10 mouse cellular contexts compared by ENCODE assay signal in genomic region chr6:54508256-54508793, GRCm38 (mm10). TPM values are rescaled to one million over a fixed set of nuclear protein-coding genes. Genes with fewer than 3 reads are reported as not detected.
DNase-seq lines count a peak whose midpoint lies in the region; ATAC-seq and TF ChIP-seq lines count a peak whose summit lies in the region.
"Had no signal": no experiment of that assay in that cellular context is flagged by ENCODE, and none has a peak within 500 bp of the region (broad histone marks: within the 10 kb centered on the region; RNA-seq: fewer than 3 reads in every experiment).

No protein-coding gene starts in this region.

- peak overlapping the region; percentile 23; the same call in 1 of the 2 replicates for H3K27ac ChIP-seq in kidney, embryonic 15.5 days
- H3K27ac ChIP-seq in embryonic facial prominence, embryonic 14.5 days (replicated peaks; ENCODE audit: low read depth, low read length), result peak overlapping the region; percentile 63
- H3K27ac ChIP-seq in hindbrain, embryonic 15.5 days (replicated peaks), result peak overlapping the region; percentile 83
- peak overlapping the region; percentile 53 for H3K27ac ChIP-seq in midbrain, embryonic 16.5 days (ENCODE audit: low read length)
- no peak overlapping the region for H3K27ac ChIP-seq in thymus, adult 2 months (ENCODE audit: control insufficient read depth, insufficient read depth, low read length)

- no peaks in the 10 kb centered on the region for H3K9me3 ChIP-seq in kidney, embryonic 15.5 days (replicated peaks)
- H3K9me3 ChIP-seq in embryonic facial prominence, embryonic 14.5 days (ENCODE audit: control insufficient read depth, low read length), result no peaks in the 10 kb centered on the region
- H3K9me3 ChIP-seq in hindbrain, embryonic 15.5 days, result no peaks in the 10 kb centered on the region
- H3K9me3 ChIP-seq in midbrain, embryonic 16.5 days (replicated peaks; ENCODE audit: control insufficient read depth, low read length, poor library complexity, severe bottlenecking), result no peaks in the 10 kb centered on the region

- ATAC-seq in kidney, embryonic 15.5 days (replicated peaks; ENCODE audit: low FRiP score), result peak; percentile 50
- ATAC-seq in embryonic facial prominence, embryonic 14.5 days (ENCODE audit: low read depth), result peak; percentile 71
- ATAC-seq in hindbrain, embryonic 15.5 days (ENCODE audit: low FRiP score, low read depth), result peak; percentile 74
- peak; percentile 68 for ATAC-seq in midbrain, embryonic 16.5 days
- ATAC-seq in activated CD4-positive, CD25-positive, alpha-beta regulatory T cell, adult 4 months, result no peak

- H3K27me3 ChIP-seq in kidney, embryonic 15.5 days, result no peaks in the 10 kb centered on the region
- no peaks in the 10 kb centered on the region for H3K27me3 ChIP-seq in embryonic facial prominence, embryonic 14.5 days (replicated peaks; ENCODE audit: control insufficient read depth, insufficient read depth, low read length)
- no peaks in the 10 kb centered on the region for H3K27me3 ChIP-seq in hindbrain, embryonic 15.5 days
- H3K27me3 ChIP-seq in midbrain, embryonic 16.5 days (ENCODE audit: control insufficient read depth, insufficient read depth, low read depth, low read length), result no peaks in the 10 kb centered on the region
- H3K27me3 ChIP-seq in thymus, adult 2 months (ENCODE audit: control insufficient read depth, insufficient read depth, low read length), result no peaks in the 10 kb centered on the region

- TF ChIP-seq POLR2A in thymus, adult 2 months (IDR thresholded peaks at IDR 0.05; ENCODE audit: control insufficient read depth, extremely low read depth, insufficient read depth, low read length, poor library complexity), result no peak

- no peak for DNase-seq in kidney, adult 11 months
- peak; percentile 61 for DNase-seq in embryonic facial prominence, embryonic 14.5 days (ENCODE audit: low spot score)
- no peak for DNase-seq in thymus, adult 2 months
- no peak for DNase-seq in thymus, postnatal 4 days
- DNase-seq: kidney, adult 9 months; lung, postnatal 4 days had no signal

- WGBS in kidney, embryonic 15.5 days, result 42% methylated on average over 6 of the region's 6 CpGs
- 30% methylated on average over 6 of the region's 6 CpGs for whole genome bisulfite sequencing in embryonic facial prominence, embryonic 14.5 days
- WGBS in hindbrain, embryonic 15.5 days, result 20% methylated on average over 6 of the region's 6 CpGs
- 30% methylated on average over 6 of the region's 6 CpGs for WGBS in midbrain, embryonic 16.5 days
- WGBS in thymus, adult 2 months, result 88% methylated on average over 6 of the region's 6 CpGs

- H3K4me2 ChIP-seq in kidney, embryonic 15.5 days, result no peak overlapping the region
- no peak overlapping the region for H3K4me2 ChIP-seq in embryonic facial prominence, embryonic 14.5 days (ENCODE audit: low read depth, low read length)
- H3K4me2 ChIP-seq in hindbrain, embryonic 15.5 days, result no peak overlapping the region
- no peak overlapping the region for H3K4me2 ChIP-seq in midbrain, embryonic 16.5 days (ENCODE audit: low read length)

- H3K9ac ChIP-seq in kidney, embryonic 15.5 days, result no peak overlapping the region
- no peak overlapping the region for H3K9ac ChIP-seq in embryonic facial prominence, embryonic 14.5 days (ENCODE audit: low read depth, low read length)
- 0 out of 2 replicates have a peak overlapping the region, but pooled peaks have one; percentile 11 for H3K9ac ChIP-seq in hindbrain, embryonic 15.5 days
- H3K9ac ChIP-seq in midbrain, embryonic 16.5 days (ENCODE audit: low read depth, low read length), result no peak overlapping the region

- no peaks in the 10 kb centered on the region for H3K36me3 ChIP-seq in kidney, embryonic 15.5 days
- H3K36me3 ChIP-seq in embryonic facial prominence, embryonic 14.5 days (ENCODE audit: control insufficient read depth, insufficient read depth, low read length), result no peaks in the 10 kb centered on the region
- H3K36me3 ChIP-seq in hindbrain, embryonic 15.5 days, result peaks cover 10% of the 10 kb centered on the region; the same call in 1 of the 2 replicates
- H3K36me3 ChIP-seq in midbrain, embryonic 16.5 days (ENCODE audit: control insufficient read depth, insufficient read depth, low read length), result peaks cover 6% of the 10 kb centered on the region
- no peaks in the 10 kb centered on the region for H3K36me3 ChIP-seq in thymus, adult 2 months (ENCODE audit: control insufficient read depth, insufficient read depth, low read length)

- H3K4me3 ChIP-seq in kidney, embryonic 15.5 days (replicated peaks), result no peak overlapping the region
- H3K4me3 ChIP-seq in embryonic facial prominence, embryonic 14.5 days (ENCODE audit: low read depth, low read length), result no peak overlapping the region
- H3K4me3 ChIP-seq in hindbrain, embryonic 15.5 days, result no peak overlapping the region
- no peak overlapping the region for H3K4me3 ChIP-seq in midbrain, embryonic 16.5 days (ENCODE audit: low read depth, low read length)
- H3K4me3 ChIP-seq in thymus, adult 2 months (ENCODE audit: control insufficient read depth, insufficient read depth, low read length), result no peak overlapping the region

- TF ChIP-seq CTCF in thymus, adult 2 months (IDR thresholded peaks at IDR 0.05; ENCODE audit: borderline replicate concordance, control insufficient read depth, extremely low read depth, insufficient read depth, low read length, poor library complexity), result no peak

- H3K4me1 ChIP-seq in kidney, embryonic 15.5 days, result peaks cover 17% of the 10 kb centered on the region
- H3K4me1 ChIP-seq in embryonic facial prominence, embryonic 14.5 days (ENCODE audit: control insufficient read depth, insufficient read depth, low read length), result peaks cover 12% of the 10 kb centered on the region; the same call in 1 of the 2 replicates
- peaks cover 25% of the 10 kb centered on the region for H3K4me1 ChIP-seq in hindbrain, embryonic 15.5 days (replicated peaks)
- H3K4me1 ChIP-seq in midbrain, embryonic 16.5 days (ENCODE audit: control insufficient read depth, insufficient read depth, low read length), result peaks cover 10% of the 10 kb centered on the region; the same call in 1 of the 2 replicates
- H3K4me1 ChIP-seq in thymus, adult 2 months (replicated peaks; ENCODE audit: control insufficient read depth, insufficient read depth, low read length), result no peaks in the 10 kb centered on the region

RNA-seq across cellular contexts. Expression of gene Scrn1, which starts 58.0 kb away (rescaled TPM):
- 6.2 and 8.6 TPM in 2 replicates for polyA plus RNA-seq in kidney, embryonic 15.5 days (2015; fragmentation: Nextera tagmentation; extraction: Ambion mirVana)
- 12.8 and 13.8 TPM in 2 replicates for polyA plus RNA-seq in embryonic facial prominence, embryonic 14.5 days (2014; fragmentation: Nextera tagmentation; extraction: Ambion mirVana)
- 100 and 106 TPM in 2 replicates for polyA plus RNA-seq in hindbrain, embryonic 15.5 days (2015; fragmentation: Nextera tagmentation; extraction: Ambion mirVana)
- polyA plus RNA-seq in midbrain, embryonic 16.5 days (2015; fragmentation: Nextera tagmentation; extraction: Ambion mirVana), result 125 and 130 TPM in 2 replicates
- 0.17 and 0.55 TPM in 2 replicates for polyA plus RNA-seq in thymus, adult 2 months (2012; rRNA removed)
- polyA plus RNA-seq in activated CD4-positive, CD25-positive, alpha-beta regulatory T cell, adult 4 months (2017; shearing (Covaris generic)), result not detected
